Mouse (Mus musculus): ENCODE data around the gene Usp2. TPM values are rescaled to one million over a fixed set of nuclear protein-coding genes. Genes with fewer than 3 reads are reported as not detected.
A peak's percentile ranks its signal among the peaks of the same experiment; 100 is the strongest.

The Usp2 gene
- polyA plus RNA-seq, 1 experiment, result 7.2 TPM

DNA sequence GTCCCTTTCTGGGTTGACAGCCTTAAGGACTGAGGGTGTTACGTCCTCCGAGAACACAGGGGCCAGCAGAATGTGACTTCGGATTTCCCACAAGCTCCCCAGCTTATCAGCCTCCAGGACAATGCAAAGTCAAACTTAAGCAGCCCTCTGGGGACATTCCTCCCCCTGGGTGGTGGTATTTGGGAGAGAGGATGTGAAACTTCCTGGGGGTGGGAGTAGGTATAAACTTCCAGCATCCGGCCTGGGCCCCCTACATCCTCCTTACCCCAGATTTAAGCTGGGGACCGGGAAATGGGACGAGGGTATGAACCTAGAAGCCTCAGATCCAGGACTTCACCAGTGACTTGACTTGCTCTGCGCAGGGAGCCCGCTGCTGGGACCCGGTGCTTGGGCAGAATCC is 62.8 kb downstream of the Usp2 start:
- peak overlapping the region; percentile 98 for H3K27ac ChIP-seq (replicated peaks; ENCODE audit: low read depth, low read length)

DNA sequence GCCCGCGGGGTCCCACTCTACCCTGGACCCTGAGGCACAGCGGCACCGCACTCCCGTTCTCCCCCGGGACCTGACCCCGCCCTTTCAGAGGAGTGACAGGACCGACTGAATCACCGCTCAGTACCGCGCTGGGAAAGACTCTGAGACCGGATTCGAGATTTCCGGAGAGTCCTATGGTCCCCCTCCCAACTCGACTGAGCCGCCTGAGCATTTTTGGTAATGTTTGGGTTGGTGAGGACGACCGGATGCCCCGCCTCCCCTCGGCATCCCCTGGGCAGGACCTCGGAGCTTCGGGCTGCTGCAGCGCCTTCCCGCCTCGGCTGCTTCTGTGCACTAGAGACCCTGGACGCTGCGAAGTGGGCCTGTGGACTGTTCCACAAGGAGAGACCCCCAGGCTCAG is 63.2 kb downstream of the Usp2 start:
- Histone ChIP-seq H3K4me1 (ENCODE audit: control insufficient read depth, insufficient read depth, insufficient read length, low read length) (peaks cover 15% of the 10 kb centered on the region), H3K27ac (replicated peaks; ENCODE audit: low read depth, low read length) (peak overlapping the region; percentile 98), H3K4me3 (ENCODE audit: insufficient read depth, low read depth, low read length) (peak overlapping the region; percentile 50)

More for the DNA sequence above, 62.8 kb downstream of the Usp2 start:
- Histone ChIP-seq H3K4me1 (ENCODE audit: control insufficient read depth, insufficient read depth, insufficient read length, low read length) (peaks cover 15% of the 10 kb centered on the region), H3K4me3 (ENCODE audit: insufficient read depth, low read depth, low read length) (peak overlapping the region; percentile 50)

- Histone ChIP-seq H3K27ac (replicated peaks; ENCODE audit: low read depth, low read length) (peak overlapping the region; percentile 96), H3K4me3 (ENCODE audit: insufficient read depth, low read depth, low read length) (peak overlapping the region; percentile 50), H3K4me1 (ENCODE audit: control insufficient read depth, insufficient read depth, insufficient read length, low read length) (peaks cover 15% of the 10 kb centered on the region)
Observed at GRCm38 (mm10) chr9:44130581-44131275, 63.9 kb downstream of the Usp2 start.

DNA sequence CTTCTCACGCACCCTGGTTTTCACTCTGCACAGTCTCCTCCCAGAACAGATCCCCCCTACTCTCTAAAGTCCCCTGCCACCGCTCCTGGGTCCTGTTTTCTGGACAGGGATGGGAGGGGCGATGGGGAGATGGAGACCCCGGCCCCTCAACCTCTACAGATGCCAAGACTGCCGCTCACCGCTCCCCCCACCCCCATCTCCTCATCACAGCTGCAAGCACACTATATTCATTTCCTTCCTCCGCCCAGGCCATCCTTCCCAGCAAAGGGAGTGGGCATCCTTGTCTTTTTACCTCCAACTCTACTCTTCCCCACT is 64.4 kb downstream of the Usp2 start:
- Histone ChIP-seq H3K4me3 (ENCODE audit: insufficient read depth, low read depth, low read length) (no peak overlapping the region), H3K4me1 (ENCODE audit: control insufficient read depth, insufficient read depth, insufficient read length, low read length) (peaks cover 16% of the 10 kb centered on the region), H3K27ac (replicated peaks; ENCODE audit: low read depth, low read length) (peak overlapping the region; percentile 76)

- Histone ChIP-seq H3K4me3 (ENCODE audit: insufficient read depth, low read depth, low read length) (no peak overlapping the region), H3K27ac (replicated peaks; ENCODE audit: low read depth, low read length) (peak overlapping the region; percentile 96), H3K4me1 (ENCODE audit: control insufficient read depth, insufficient read depth, insufficient read length, low read length) (peaks cover 14% of the 10 kb centered on the region)
Observed at GRCm38 (mm10) chr9:44132200-44132599, 65.4 kb downstream of the Usp2 start.

DNA sequence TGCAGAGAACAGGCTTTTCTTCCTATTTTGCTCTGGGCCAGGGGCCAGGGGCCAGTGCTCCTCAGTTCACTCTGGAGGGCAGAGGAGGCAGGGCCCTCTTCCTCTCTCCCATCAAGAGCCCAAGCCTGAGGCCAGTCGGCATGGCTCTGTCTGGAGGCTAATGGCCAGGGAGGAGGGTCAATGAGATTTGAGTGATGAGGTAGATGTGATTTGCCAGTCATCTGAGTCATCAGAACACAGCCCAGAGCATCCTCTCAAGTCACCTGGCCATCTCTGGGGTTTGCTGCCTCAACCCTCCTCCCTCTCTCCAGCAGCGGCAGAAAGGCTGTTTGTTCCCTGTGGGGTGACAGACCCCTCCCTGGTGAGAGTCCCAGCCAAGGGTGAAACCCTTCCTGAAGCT is 66.5 kb downstream of the Usp2 start:
- peaks cover 11% of the 10 kb centered on the region for H3K4me1 ChIP-seq (ENCODE audit: control insufficient read depth, insufficient read depth, insufficient read length, low read length)
- H3K4me3 ChIP-seq (ENCODE audit: insufficient read depth, low read depth, low read length), result peak overlapping the region; percentile 70
- peak overlapping the region; percentile 96 for H3K27ac ChIP-seq (replicated peaks; ENCODE audit: low read depth, low read length)

- H3K4me3 ChIP-seq (ENCODE audit: insufficient read depth, low read depth, low read length), result peak within 1 kb of the TSS; percentile 90
- peaks cover 6% of the 10 kb centered on the region; the same call in 1 of the 2 replicates for H3K4me1 ChIP-seq (ENCODE audit: control insufficient read depth, insufficient read depth, insufficient read length, low read length)
- H3K27ac ChIP-seq (replicated peaks; ENCODE audit: low read depth, low read length), result peak within 1 kb of the TSS; percentile 96
Observed at GRCm38 (mm10) chr9:44134101-44134850, 67.5 kb downstream of the Usp2 start, which contains the start of gene Mcam. Mcam (plus strand) TSS chr9:44134469.

DNA sequence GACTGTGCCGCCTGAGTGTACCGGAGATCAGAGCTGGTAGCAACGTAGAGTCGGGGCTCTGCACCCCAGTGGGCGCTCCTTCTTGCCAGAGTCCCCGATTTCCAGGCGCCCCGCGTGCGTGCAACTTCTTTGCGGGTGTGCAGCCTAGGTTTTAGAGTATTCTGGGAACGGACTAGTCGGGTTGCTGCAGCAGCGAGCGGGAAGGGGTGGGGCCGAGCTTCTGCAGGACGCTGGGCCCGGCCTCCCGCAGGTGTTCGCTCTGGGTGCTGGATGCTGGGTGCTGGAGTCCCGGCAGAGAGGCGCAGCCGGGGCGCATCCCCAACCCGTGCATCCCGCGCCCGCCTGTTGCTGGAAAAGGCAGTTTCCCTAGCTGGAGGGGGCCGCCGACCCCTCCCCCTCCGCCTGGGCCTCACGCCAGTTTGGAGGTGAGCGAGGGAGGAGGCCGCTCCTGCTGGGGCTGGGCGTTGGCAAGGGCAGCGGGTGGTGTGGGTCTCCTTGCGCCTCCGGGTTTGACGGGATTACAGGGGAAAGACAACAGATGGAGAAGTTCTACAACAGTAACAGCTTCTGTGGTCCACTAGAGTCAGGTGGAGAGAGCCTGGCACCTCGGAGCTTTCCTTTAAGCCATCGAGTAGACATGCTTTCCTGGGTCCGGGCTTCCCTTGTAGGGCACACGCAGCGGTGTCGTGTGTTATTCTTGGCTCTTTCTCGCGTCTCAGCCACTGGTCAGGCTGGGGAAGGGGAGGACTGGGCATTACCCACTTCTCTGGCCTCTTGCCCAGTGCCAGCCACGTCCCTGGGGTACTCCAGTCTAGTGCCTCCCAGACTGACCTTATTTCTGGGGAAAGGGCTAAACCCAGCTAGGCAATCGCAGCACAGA is 68.3 kb downstream of the Usp2 start:
- peak overlapping the region; percentile 90 for H3K4me3 ChIP-seq (ENCODE audit: insufficient read depth, low read depth, low read length)
- peaks cover 6% of the 10 kb centered on the region; the same call in 1 of the 2 replicates for H3K4me1 ChIP-seq (ENCODE audit: control insufficient read depth, insufficient read depth, insufficient read length, low read length)
- peak overlapping the region; percentile 94 for H3K27ac ChIP-seq (replicated peaks; ENCODE audit: low read depth, low read length)

- Histone ChIP-seq H3K27ac (replicated peaks; ENCODE audit: low read depth, low read length) (peak overlapping the region; percentile 94), H3K4me1 (ENCODE audit: control insufficient read depth, insufficient read depth, insufficient read length, low read length) (peaks cover 8% of the 10 kb centered on the region), H3K4me3 (ENCODE audit: insufficient read depth, low read depth, low read length) (peak overlapping the region; percentile 90)
Observed at GRCm38 (mm10) chr9:44135731-44136411, 69.0 kb downstream of the Usp2 start.

- H3K4me1 ChIP-seq (ENCODE audit: control insufficient read depth, insufficient read depth, insufficient read length, low read length), result peaks cover 8% of the 10 kb centered on the region
- H3K27ac ChIP-seq (replicated peaks; ENCODE audit: low read depth, low read length), result no peak overlapping the region
- H3K4me3 ChIP-seq (ENCODE audit: insufficient read depth, low read depth, low read length), result no peak overlapping the region
Observed at GRCm38 (mm10) chr9:44137846-44138245, 71.0 kb downstream of the Usp2 start.

DNA sequence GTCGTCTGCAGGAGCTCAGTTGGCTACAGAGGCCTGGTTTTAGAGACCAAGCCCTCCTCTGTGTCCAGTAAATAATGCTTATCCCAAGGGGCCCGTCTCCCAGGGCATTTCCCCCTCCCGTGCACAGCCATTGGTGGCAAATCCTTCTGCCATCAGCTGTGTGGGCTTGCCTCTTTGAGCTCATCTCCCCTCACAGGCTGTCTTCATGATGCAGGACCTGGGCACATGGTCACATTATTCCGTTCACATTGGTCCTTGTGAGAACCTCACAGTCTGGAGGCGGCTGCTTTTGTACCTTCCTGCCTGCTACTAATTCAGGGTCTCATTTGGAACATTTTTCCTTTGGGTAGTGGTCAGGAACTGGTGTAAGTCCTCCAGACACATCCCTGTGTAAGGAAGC is 75.1 kb downstream of the Usp2 start:
- H3K4me3 ChIP-seq (ENCODE audit: insufficient read depth, low read depth, low read length), result no peak overlapping the region
- no peak overlapping the region for H3K27ac ChIP-seq (replicated peaks; ENCODE audit: low read depth, low read length)
- peaks cover 4% of the 10 kb centered on the region for H3K4me1 ChIP-seq (ENCODE audit: control insufficient read depth, insufficient read depth, insufficient read length, low read length)

DNA sequence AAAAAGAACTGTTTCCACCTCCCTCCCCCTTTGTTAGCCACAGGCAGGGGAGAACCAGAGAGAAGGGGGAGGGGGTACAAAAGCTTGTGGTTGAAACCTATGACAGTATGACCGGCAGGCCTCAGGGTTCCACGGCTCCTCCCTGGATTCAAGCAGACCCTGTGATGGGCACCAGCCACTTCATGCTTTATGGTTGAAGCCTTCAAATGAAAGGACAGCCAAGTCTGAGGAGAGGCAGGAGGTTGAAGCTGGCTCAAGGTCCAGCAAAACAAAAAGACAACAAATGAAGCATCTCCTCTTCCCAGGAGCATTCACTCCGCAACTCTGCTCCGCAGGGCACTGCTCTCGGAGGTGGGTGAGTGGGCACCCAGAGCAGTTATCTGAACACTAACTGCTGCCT is 76.6 kb downstream of the Usp2 start:
- H3K4me1 ChIP-seq (ENCODE audit: control insufficient read depth, insufficient read depth, insufficient read length, low read length), result peaks cover 4% of the 10 kb centered on the region
- no peak overlapping the region for H3K4me3 ChIP-seq (ENCODE audit: insufficient read depth, low read depth, low read length)
- H3K27ac ChIP-seq (replicated peaks; ENCODE audit: low read depth, low read length), result peak overlapping the region; percentile 10; the same call in 1 of the 2 replicates

GRCm38 (mm10) chr9:44144023-44144717 is 77.3 kb downstream of the Usp2 start:
- peak overlapping the region; percentile 10; the same call in 1 of the 2 replicates for H3K27ac ChIP-seq (replicated peaks; ENCODE audit: low read depth, low read length)
- no peak overlapping the region for H3K4me3 ChIP-seq (ENCODE audit: insufficient read depth, low read depth, low read length)
- H3K4me1 ChIP-seq (ENCODE audit: control insufficient read depth, insufficient read depth, insufficient read length, low read length), result peaks cover 4% of the 10 kb centered on the region

DNA sequence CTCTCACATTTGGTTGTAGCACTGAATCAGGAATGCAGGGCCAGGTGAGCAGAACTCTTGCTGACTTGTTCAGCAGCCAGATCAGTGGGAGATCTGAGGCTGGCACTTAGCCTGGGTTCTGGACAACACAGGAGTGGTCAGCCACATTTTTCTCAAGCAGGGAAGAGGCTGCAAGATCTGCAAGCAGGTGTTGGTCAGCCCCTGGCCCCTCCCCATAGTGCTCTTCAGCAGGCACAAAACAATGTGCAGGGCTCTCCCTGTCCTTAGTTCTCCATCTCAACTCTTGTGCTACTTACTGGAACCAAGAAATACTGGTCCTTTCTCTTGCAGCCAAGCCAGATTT is 77.9 kb downstream of the Usp2 start:
- H3K4me1 ChIP-seq (ENCODE audit: control insufficient read depth, insufficient read depth, insufficient read length, low read length), result peaks cover 4% of the 10 kb centered on the region
- H3K4me3 ChIP-seq (ENCODE audit: insufficient read depth, low read depth, low read length), result no peak overlapping the region
- H3K27ac ChIP-seq (replicated peaks; ENCODE audit: low read depth, low read length), result no peak overlapping the region
